Mouse (Mus musculus) stomach, adult 2 months (tissue): ENCODE data around the gene Rce1. TPM values are rescaled to one million over a fixed set of nuclear protein-coding genes. Genes with fewer than 3 reads are reported as not detected.

Experiments used
- polyA plus RNA-seq: library from polyadenylated mRNA; depleted of rRNA; stranded (reverse); fragments of >200 nt; gene quantifications from 2 replicates; pipeline ENCODE4 v1.2.3, GENCODE M21; 2012; rRNA removed

The Rce1 gene
- 65.3 and 76.9 TPM in 2 replicates for polyA plus RNA-seq

GRCm38 (mm10) chr19:4625179-4625828 lies at the start of gene Rce1:
Gene Rce1 (minus strand): TSS chr19:4625641.

GRCm38 (mm10) chr19:4615151-4616093 lies 10.0 kb downstream of the Rce1 start, which contains the start of gene Lrfn4:
Gene Lrfn4 (minus strand): TSS chr19:4615667.

Other genes with a start within 250 kb of the Rce1 start
- 17.9 and 22.2 TPM in 2 replicates for gene Kdm2a, start 227.4 kb downstream of the Rce1 start, polyA plus RNA-seq
- gene Rhod, start 186.2 kb downstream of the Rce1 start, polyA plus RNA-seq: 17.8 and 35.6 TPM in 2 replicates
- gene Syt12, start 148.2 kb downstream of the Rce1 start, polyA plus RNA-seq: 2.2 and 5.5 TPM in 2 replicates
- gene 2010003K11Rik, start 127.1 kb downstream of the Rce1 start, polyA plus RNA-seq: 1.00 and 1.3 TPM in 2 replicates
- gene Pcx, start 115.2 kb downstream of the Rce1 start, polyA plus RNA-seq: 40.8 and 40.9 TPM in 2 replicates
- 22.4 and 32.7 TPM in 2 replicates for gene Lrfn4, start 10.0 kb downstream of the Rce1 start, polyA plus RNA-seq
- 0.28 TPM in 1 of 2 replicates, not detected in the other for gene Gm960, start 73.0 kb upstream of the Rce1 start, polyA plus RNA-seq
- gene Sptbn2, start 85.5 kb upstream of the Rce1 start, polyA plus RNA-seq: 2.7 and 2.8 TPM in 2 replicates
- gene Rbm4b, start 130.9 kb upstream of the Rce1 start, polyA plus RNA-seq: 1.8 and 1.9 TPM in 2 replicates
- 7.1 and 8.2 TPM in 2 replicates for gene Rbm4, start 168.3 kb upstream of the Rce1 start, polyA plus RNA-seq
- gene Gm21992, start 186.0 kb upstream of the Rce1 start, polyA plus RNA-seq: 10.9 and 14.2 TPM in 2 replicates
- gene Rbm14, start 186.0 kb upstream of the Rce1 start, polyA plus RNA-seq: 32.4 and 33.3 TPM in 2 replicates
- 23.8 and 24.3 TPM in 2 replicates for gene Ccs, start 213.7 kb upstream of the Rce1 start, polyA plus RNA-seq
- 0.02 TPM in 1 of 2 replicates, not detected in the other for gene Ccdc87, start 213.7 kb upstream of the Rce1 start, polyA plus RNA-seq
- gene Ctsf, start 229.5 kb upstream of the Rce1 start, polyA plus RNA-seq: 45.7 and 55.3 TPM in 2 replicates